Mouse (Mus musculus) cortical plate, adult 2 months (tissue): ENCODE results near the gene Armc8.

ENCODE experiments used
- CTCF ChIP-seq: fragments of 200-500 bp; IDR thresholded peaks from 2 replicates; pipeline ENCODE4 v1.5.1; 2011; ENCODE audit warnings: mild to moderate bottlenecking, control low read depth, low read length; ENCODE audit not compliant: insufficient read depth; ENCODE audit errors: extremely low read depth
- POLR2A ChIP-seq: fragments of 200-500 bp; IDR thresholded peaks from 2 replicates; pipeline ENCODE4 v1.6.1; 2011; ENCODE audit warnings: mild to moderate bottlenecking, low read length, control low read depth; ENCODE audit not compliant: insufficient read depth; ENCODE audit errors: extremely low read depth

DNA sequence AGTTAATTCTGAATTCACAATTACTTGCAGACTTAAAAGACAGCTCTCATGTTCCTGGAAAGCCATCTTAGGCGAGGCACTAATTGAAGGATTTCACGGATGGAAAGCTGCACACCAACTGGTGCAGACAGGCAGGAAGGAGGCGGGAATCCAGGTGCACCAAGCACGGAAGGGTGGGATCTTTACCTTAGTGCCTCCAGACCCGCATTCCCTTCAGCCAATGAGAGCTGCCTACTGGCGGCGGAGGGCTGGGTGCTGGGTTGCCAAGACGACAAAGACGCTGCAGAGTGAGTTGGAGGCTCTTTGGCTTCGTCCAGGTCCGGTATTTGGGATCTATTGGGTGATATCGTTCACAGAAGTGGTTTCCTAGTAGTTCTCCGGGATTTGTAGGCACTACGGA is 117.5 kb downstream of the Armc8 start, which contains the start of gene Nme9:
- TF ChIP-seq CTCF (no peak), POLR2A (no peak)
